Mouse (Mus musculus) midbrain, embryonic 13.5 days (tissue): ENCODE measurements around the gene Kcnq2. TPM values are rescaled to one million over a fixed set of nuclear protein-coding genes. Genes with fewer than 3 reads are reported as not detected.

ENCODE experiments used
- ATAC-seq: fragments of 200-750 bp; cut with Nextera tagmentation; 2 replicates; pipeline ENCODE4 v1.8.0; 2017; ENCODE audit warnings: mild to moderate bottlenecking, moderate TSS enrichment, moderate library complexity
- H3K27ac ChIP-seq: fragments of 300-500 bp; sonication (generic); 2 replicates; pipeline ENCODE4 v1.5.1; 2015; ENCODE audit warnings: inconsistent platforms, mild to moderate bottlenecking, moderate library complexity
- H3K27me3 ChIP-seq: fragments of 300-500 bp; sonication (generic); 2 replicates; pipeline ENCODE4 v1.6.1; 2015; ENCODE audit warnings: mild to moderate bottlenecking, inconsistent platforms
- H3K36me3 ChIP-seq: fragments of 300-500 bp; sonication (generic); 2 replicates; pipeline ENCODE4 v1.6.1; 2015; ENCODE audit warnings: mild to moderate bottlenecking, inconsistent platforms
- H3K4me1 ChIP-seq: fragments of 300-500 bp; sonication (generic); replicated peaks from 2 replicates; pipeline ENCODE4 v1.6.1; 2015; ENCODE audit warnings: inconsistent platforms
- H3K4me2 ChIP-seq: fragments of 300-500 bp; sonication (generic); replicated peaks from 2 replicates; pipeline ENCODE4 v1.6.1; 2015; ENCODE audit warnings: moderate library complexity, mild to moderate bottlenecking, inconsistent platforms
- H3K4me3 ChIP-seq: fragments of 300-500 bp; sonication (generic); replicated peaks from 2 replicates; pipeline ENCODE4 v1.5.1; 2015; ENCODE audit warnings: mild to moderate bottlenecking, inconsistent platforms
- H3K9ac ChIP-seq: fragments of 300-500 bp; sonication (generic); replicated peaks from 2 replicates; pipeline ENCODE4 v1.6.1; 2015; ENCODE audit warnings: mild to moderate bottlenecking, inconsistent platforms
- H3K9me3 ChIP-seq: fragments of 300-500 bp; sonication (generic); 2 replicates; pipeline ENCODE4 v1.6.1; 2016; ENCODE audit warnings: mild to moderate bottlenecking, inconsistent platforms
- WGBS: fragments of 180-500 bp; shearing (Covaris S2); methylation state at CpG from one replicate; pipeline ENCODE4 v1.1.7; 2015; 5-methylcytosine and 5-hydroxymethylcytosine counted together
- polyA plus RNA-seq: library from polyadenylated mRNA; unstranded; fragments of >200 nt; fragmentation: Nextera tagmentation; extraction: Ambion mirVana; gene quantifications from 2 replicates; pipeline ENCODE4 v1.2.1, GENCODE M21; 2015

Gene Kcnq2
- polyA plus RNA-seq, 1 experiment from 2014 or later = 47.3 TPM

GRCm38 (mm10) chr2:181057341-181057740 is 77.8 kb downstream of the Kcnq2 start:
- ATAC-seq = peak; percentile 74
- Histone ChIP-seq H3K36me3 (no peaks in the 10 kb centered on the region), H3K4me1 (peaks cover 27% of the 10 kb centered on the region), H3K4me3 (no peak overlapping the region), H3K9me3 (no peaks in the 10 kb centered on the region), H3K27ac (peak overlapping the region; percentile 73), H3K9ac (no peak overlapping the region), H3K27me3 (no peaks in the 10 kb centered on the region), H3K4me2 (no peak overlapping the region; the same call in 1 of the 2 replicates)
- WGBS = 34% methylated on average over 8 of the region's 8 CpGs

DNA sequence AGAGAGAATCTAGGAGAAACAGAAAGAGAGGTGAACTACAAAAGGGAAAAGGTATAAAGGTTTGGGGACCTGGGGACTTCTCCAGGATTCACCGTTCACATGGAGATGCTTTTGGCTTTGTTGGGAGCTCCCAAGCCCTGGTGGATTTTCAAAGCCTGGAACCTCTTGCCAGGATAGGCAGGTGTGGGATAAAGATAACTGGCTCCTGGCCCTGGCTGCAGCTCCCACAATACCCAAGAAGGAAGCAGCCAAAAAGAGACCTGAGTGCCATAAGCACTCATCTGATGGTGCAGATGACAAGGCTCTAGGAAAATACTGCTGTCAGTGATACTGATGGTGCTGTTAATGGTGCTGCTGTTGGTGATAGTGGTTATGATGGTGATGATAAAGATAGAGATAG is 82.9 kb downstream of the Kcnq2 start:
- no peaks in the 10 kb centered on the region for H3K27me3 ChIP-seq
- no peak for ATAC-seq
- H3K4me1 ChIP-seq = peaks cover 15% of the 10 kb centered on the region
- H3K9me3 ChIP-seq = no peaks in the 10 kb centered on the region
- H3K4me2 ChIP-seq = no peak overlapping the region
- H3K9ac ChIP-seq = no peak overlapping the region
- no peak overlapping the region for H3K4me3 ChIP-seq
- 96% methylated on average over 1 of the region's 1 CpGs for WGBS
- no peak overlapping the region for H3K27ac ChIP-seq
- H3K36me3 ChIP-seq = no peaks in the 10 kb centered on the region

GRCm38 (mm10) chr2:181048986-181049385 is 86.1 kb downstream of the Kcnq2 start:
- no peak for ATAC-seq
- Histone ChIP-seq H3K36me3 (no peaks in the 10 kb centered on the region), H3K4me1 (peaks cover 13% of the 10 kb centered on the region), H3K27ac (no peak overlapping the region), H3K9me3 (no peaks in the 10 kb centered on the region), H3K27me3 (no peaks in the 10 kb centered on the region), H3K9ac (no peak overlapping the region), H3K4me2 (no peak overlapping the region), H3K4me3 (no peak overlapping the region)
- WGBS = 85% methylated on average over 9 of the region's 9 CpGs

GRCm38 (mm10) chr2:181048252-181048945 is 86.7 kb downstream of the Kcnq2 start:
- no peak overlapping the region for H3K4me3 ChIP-seq
- H3K27ac ChIP-seq = no peak overlapping the region
- no peaks in the 10 kb centered on the region for H3K27me3 ChIP-seq
- H3K4me1 ChIP-seq = peaks cover 19% of the 10 kb centered on the region
- H3K4me2 ChIP-seq = no peak overlapping the region
- ATAC-seq = no peak
- H3K36me3 ChIP-seq = no peaks in the 10 kb centered on the region
- H3K9ac ChIP-seq = no peak overlapping the region
- 70% methylated on average over 7 of the region's 7 CpGs for WGBS
- no peaks in the 10 kb centered on the region for H3K9me3 ChIP-seq

DNA sequence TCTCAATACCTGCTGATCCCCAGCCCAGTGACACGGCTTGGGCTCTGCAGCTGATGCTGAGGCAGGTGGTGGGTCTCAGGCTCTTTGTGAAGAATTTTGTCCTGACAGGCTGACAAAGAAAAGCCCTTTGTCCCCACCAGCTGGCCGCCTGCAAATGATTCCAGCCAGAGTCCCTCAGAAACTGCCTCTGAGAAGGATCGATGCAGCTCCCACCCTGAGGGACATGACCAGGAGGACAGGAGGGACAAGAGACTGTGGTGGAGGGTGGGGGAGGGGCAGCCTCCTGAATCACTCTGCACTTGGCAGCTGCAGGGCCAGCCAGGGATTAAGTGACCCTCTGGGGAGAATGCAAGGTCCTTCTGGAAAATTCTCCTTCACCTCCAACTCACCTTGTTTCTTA is 91.1 kb downstream of the Kcnq2 start:
- H3K9me3 ChIP-seq = no peaks in the 10 kb centered on the region
- no peak overlapping the region for H3K4me2 ChIP-seq
- H3K9ac ChIP-seq = no peak overlapping the region
- peaks cover 8% of the 10 kb centered on the region for H3K27me3 ChIP-seq
- peak overlapping the region; percentile 84 for H3K27ac ChIP-seq
- H3K4me3 ChIP-seq = no peak overlapping the region
- ATAC-seq = peak; percentile 22; the same call in 1 of the 2 replicates
- peaks cover 48% of the 10 kb centered on the region for H3K4me1 ChIP-seq
- H3K36me3 ChIP-seq = no peaks in the 10 kb centered on the region
- 9% methylated on average over 3 of the region's 3 CpGs for WGBS

DNA sequence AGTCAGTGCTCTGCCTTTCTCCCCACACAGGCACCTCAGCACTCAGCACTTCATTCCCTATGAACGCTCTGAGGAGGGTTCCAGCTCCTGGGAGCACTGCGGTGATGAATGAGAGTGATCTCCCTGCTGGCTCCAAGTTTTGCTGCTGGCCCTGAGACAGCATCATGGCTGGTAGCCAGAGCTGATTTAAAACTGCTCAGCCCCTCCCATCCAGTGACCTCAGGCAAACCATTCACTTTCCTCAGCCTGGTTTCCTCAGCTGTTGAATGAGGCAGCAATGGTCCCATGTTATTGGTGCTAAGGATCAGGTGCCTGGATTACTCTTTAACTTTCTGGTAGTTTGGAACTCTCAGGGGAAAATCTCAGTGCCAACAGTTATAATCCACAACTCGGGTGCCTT is 91.7 kb downstream of the Kcnq2 start, which contains the start of gene Chrna4:
TSS of gene Chrna4 (minus strand) at position 110 of the 400 bp plus-strand sequence.
- H3K36me3 ChIP-seq = no peaks in the 10 kb centered on the region
- H3K27ac ChIP-seq = peak within 1 kb of the TSS; percentile 84
- H3K4me2 ChIP-seq = 0 out of 2 replicates have a peak within 1 kb of the TSS, but pooled peaks have one; percentile 3
- peaks cover 48% of the 10 kb centered on the region for H3K4me1 ChIP-seq
- no peak for ATAC-seq
- no peaks in the 10 kb centered on the region for H3K9me3 ChIP-seq
- H3K4me3 ChIP-seq = no peak within 1 kb of the TSS
- WGBS = 46% methylated on average over 3 of the region's 3 CpGs
- H3K9ac ChIP-seq = peak within 1 kb of the TSS; percentile 45
- peaks cover 8% of the 10 kb centered on the region for H3K27me3 ChIP-seq

- no peak overlapping the region for H3K4me3 ChIP-seq
- H3K4me1 ChIP-seq = peaks cover 59% of the 10 kb centered on the region
- H3K36me3 ChIP-seq = no peaks in the 10 kb centered on the region
- 0 out of 2 replicates have a peak overlapping the region, but pooled peaks have one; percentile 3 for H3K4me2 ChIP-seq
- H3K9ac ChIP-seq = peak overlapping the region; percentile 45
- ATAC-seq = peak; percentile 21
- no peaks in the 10 kb centered on the region for H3K9me3 ChIP-seq
- H3K27ac ChIP-seq = peak overlapping the region; percentile 84
- peaks cover 8% of the 10 kb centered on the region for H3K27me3 ChIP-seq
These were observed 92.7 kb downstream of the Kcnq2 start for GRCm38 (mm10) chr2:181042376-181042775.

DNA sequence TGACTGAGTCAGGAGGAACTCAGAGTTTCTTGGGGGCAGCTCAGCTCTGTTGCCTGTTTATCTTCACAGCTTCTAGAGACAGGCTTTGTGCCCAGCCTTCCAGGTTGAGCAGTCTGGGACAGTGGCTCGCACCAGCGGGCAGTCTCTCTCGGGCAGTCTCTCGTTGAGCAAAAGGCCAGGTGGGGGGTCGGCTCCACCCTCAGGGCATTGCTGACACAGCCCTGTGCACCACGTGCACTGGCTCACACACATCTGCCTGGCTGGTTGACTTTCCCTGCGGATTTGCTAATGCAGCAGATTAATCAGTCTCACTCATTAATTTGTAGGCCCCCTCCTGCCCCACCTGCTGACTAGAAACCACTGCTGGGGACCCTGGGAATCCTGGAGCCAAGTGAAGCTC is 93.2 kb downstream of the Kcnq2 start:
- H3K4me3 ChIP-seq = no peak overlapping the region
- no peaks in the 10 kb centered on the region for H3K36me3 ChIP-seq
- H3K4me1 ChIP-seq = peaks cover 63% of the 10 kb centered on the region
- H3K27ac ChIP-seq = peak overlapping the region; percentile 84
- H3K4me2 ChIP-seq = 0 out of 2 replicates have a peak overlapping the region, but pooled peaks have one; percentile 3
- peak; percentile 57 for ATAC-seq
- no peaks in the 10 kb centered on the region for H3K9me3 ChIP-seq
- peaks cover 8% of the 10 kb centered on the region for H3K27me3 ChIP-seq
- H3K9ac ChIP-seq = 0 out of 2 replicates have a peak overlapping the region, but pooled peaks have one; percentile 45
- WGBS = 5% methylated on average over 7 of the region's 7 CpGs

DNA sequence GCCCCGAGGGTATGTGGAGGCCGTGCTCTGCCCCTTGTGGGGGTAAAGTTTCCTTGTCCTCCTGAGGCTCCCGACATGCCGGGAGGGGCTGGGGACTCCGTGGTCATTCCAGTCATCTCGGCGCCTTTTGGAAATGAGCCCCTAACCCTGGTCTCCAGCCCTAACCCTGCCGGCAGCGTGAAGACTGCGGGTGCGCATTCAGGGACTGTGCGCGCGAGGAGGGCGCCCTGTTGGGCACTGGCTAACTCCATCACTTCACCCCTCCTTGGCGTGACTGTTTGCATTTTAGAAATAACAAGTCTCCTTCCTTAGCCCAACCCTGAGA is 95.8 kb downstream of the Kcnq2 start:
- ATAC-seq = peak; percentile 8; the same call in 1 of the 2 replicates
- peak overlapping the region; percentile 81 for H3K27ac ChIP-seq

GRCm38 (mm10) chr2:181038644-181039355 is 96.3 kb downstream of the Kcnq2 start:
- Histone ChIP-seq H3K27ac (peak overlapping the region; percentile 81), H3K9me3 (no peaks in the 10 kb centered on the region), H3K4me2 (peak overlapping the region; percentile 67), H3K9ac (peak overlapping the region; percentile 81), H3K27me3 (peaks cover 8% of the 10 kb centered on the region), H3K4me3 (peak overlapping the region; percentile 63), H3K4me1 (peaks cover 67% of the 10 kb centered on the region), H3K36me3 (peaks cover 25% of the 10 kb centered on the region)
- ATAC-seq = peak; percentile 25
- WGBS = 1% methylated on average over 53 of the region's 63 CpGs

More for the DNA sequence above, 95.8 kb downstream of the Kcnq2 start:
- peaks cover 72% of the 10 kb centered on the region for H3K4me1 ChIP-seq
- H3K9ac ChIP-seq = peak overlapping the region; percentile 81
- H3K4me2 ChIP-seq = peak overlapping the region; percentile 67
- H3K4me3 ChIP-seq = peak overlapping the region; percentile 63
- WGBS = 2% methylated on average over 16 of the region's 16 CpGs
- H3K27me3 ChIP-seq = peaks cover 8% of the 10 kb centered on the region
- peaks cover 19% of the 10 kb centered on the region for H3K36me3 ChIP-seq
- no peaks in the 10 kb centered on the region for H3K9me3 ChIP-seq

- peak overlapping the region; percentile 67; the same call in 1 of the 2 replicates for H3K4me2 ChIP-seq
These were observed 98.5 kb downstream of the Kcnq2 start for GRCm38 (mm10) chr2:181036561-181036960.

DNA sequence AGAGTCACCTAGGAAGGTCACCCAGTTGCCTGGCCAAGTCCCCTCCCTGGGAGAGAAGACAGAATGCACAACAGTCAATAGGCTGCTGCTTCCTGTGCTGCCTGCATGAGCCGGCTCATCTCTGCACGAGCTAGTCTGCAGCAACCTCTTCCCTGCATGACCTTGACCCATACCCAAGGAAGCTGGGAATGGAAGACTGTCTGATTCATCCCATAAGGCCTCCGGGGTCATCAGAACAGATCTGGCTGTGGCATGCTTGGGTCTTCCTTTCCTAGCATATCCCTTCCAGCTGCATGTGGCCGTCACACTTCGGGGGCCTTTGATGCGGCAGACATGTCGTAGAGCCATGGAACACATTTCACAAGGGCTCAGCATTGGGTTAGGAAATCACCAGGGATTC is 99.9 kb downstream of the Kcnq2 start:
- Histone ChIP-seq H3K9ac (no peak overlapping the region), H3K27me3 (peaks cover 4% of the 10 kb centered on the region), H3K4me3 (no peak overlapping the region), H3K4me1 (peaks cover 42% of the 10 kb centered on the region), H3K4me2 (no peak overlapping the region), H3K9me3 (no peaks in the 10 kb centered on the region), H3K27ac (no peak overlapping the region), H3K36me3 (peaks cover 52% of the 10 kb centered on the region)
- WGBS = 80% methylated on average over 7 of the region's 7 CpGs
- ATAC-seq = no peak

More at GRCm38 (mm10) chr2:181036561-181036960, 98.5 kb downstream of the Kcnq2 start:
- no peak overlapping the region for H3K27ac ChIP-seq
- H3K9ac ChIP-seq = no peak overlapping the region
- H3K36me3 ChIP-seq = peaks cover 43% of the 10 kb centered on the region
- H3K27me3 ChIP-seq = peaks cover 8% of the 10 kb centered on the region
- 86% methylated on average over 6 of the region's 6 CpGs for WGBS
- peaks cover 47% of the 10 kb centered on the region for H3K4me1 ChIP-seq
- ATAC-seq = no peak
- H3K9me3 ChIP-seq = no peaks in the 10 kb centered on the region
- no peak overlapping the region for H3K4me3 ChIP-seq
